Mouse (Mus musculus) layer of hippocampus, adult 18-20 months (tissue): ENCODE data around the gene Gemin7. TPM values are rescaled to one million over a fixed set of nuclear protein-coding genes. Genes with fewer than 3 reads are reported as not detected.
"Not testable (repeated sequence)": the region's sequence is repeated elsewhere in the genome, so short reads cannot be mapped to it uniquely, and the experiment has no call there.

ENCODE experiments used
- DNase-seq, 2 experiments: peaks; one replicate each; pipeline ENCODE4 v3.0.0; 2022; ENCODE audit warnings: low spot score in 2 of 2
- long read RNA-seq: library from polyadenylated mRNA; stranded (forward); transcript quantifications from one replicate; pipeline ENCODE4 v2.0.0, GENCODE M21; 2021
- total RNA-seq, 2 experiments: library from RNA; stranded (reverse); gene quantifications; 2 replicates each; pipeline ENCODE4 v1.2.3; 2021

Gene Gemin7
- 10 to 100 TPM; 44.4 to 45.6 TPM for total RNA-seq
- long read RNA-seq, transcript Gemin7-201 (2 exons, 763 nt) = major isoform, 33 of 40 reads
- long read RNA-seq, partial matches to known transcripts = 0 of 40 reads
- long read RNA-seq, other reads (novel, unspliced or antisense) = 7 of 40 reads

- no peak for DNase-seq
Observed at GRCm38 (mm10) chr7:19577141-19577852, at the start of gene Gemin7, which contains the start of gene Zfp296. TSS of gene Gemin7 (minus strand) at chr7:19577595. TSS of gene Zfp296 (plus strand) at chr7:19577287.

- no peak for DNase-seq
Observed at GRCm38 (mm10) chr7:19623433-19623832, 46.0 kb upstream of the Gemin7 start.

- DNase-seq = no peak
Observed at GRCm38 (mm10) chr7:19622241-19622640, 44.8 kb upstream of the Gemin7 start.

- peak; percentile 69 to 87 for DNase-seq
Observed at GRCm38 (mm10) chr7:19620811-19621210, 43.4 kb upstream of the Gemin7 start.

- peak; percentile 65 to 90 for DNase-seq
Observed at GRCm38 (mm10) chr7:19619004-19619801, 41.8 kb upstream of the Gemin7 start.

GRCm38 (mm10) chr7:19615036-19615577 is 37.7 kb upstream of the Gemin7 start:
- DNase-seq = no peak

GRCm38 (mm10) chr7:19610969-19611368 is 33.6 kb upstream of the Gemin7 start:
- DNase-seq = no peak

- no peak for DNase-seq
Observed at GRCm38 (mm10) chr7:19609641-19610332, 32.4 kb upstream of the Gemin7 start.

GRCm38 (mm10) chr7:19607291-19607690 is 29.9 kb upstream of the Gemin7 start:
- DNase-seq = no peak

GRCm38 (mm10) chr7:19604606-19605214 is 27.3 kb upstream of the Gemin7 start:
- not testable (repeated sequence) for DNase-seq

- DNase-seq = peak; percentile 92 to 95
Observed at GRCm38 (mm10) chr7:19603849-19604605, 26.6 kb upstream of the Gemin7 start, which contains the start of gene Clasrp. TSS of gene Clasrp (minus strand) at chr7:19604486.

GRCm38 (mm10) chr7:19603055-19603454 is 25.7 kb upstream of the Gemin7 start:
- DNase-seq = no peak

GRCm38 (mm10) chr7:19600562-19600961 is 23.2 kb upstream of the Gemin7 start:
- DNase-seq = peak; percentile 41 to 58

- no peak for DNase-seq
Observed at GRCm38 (mm10) chr7:19593061-19593730, 15.8 kb upstream of the Gemin7 start.

GRCm38 (mm10) chr7:19589917-19590316 is 12.5 kb upstream of the Gemin7 start:
- peak; percentile 76 to 87 for DNase-seq

GRCm38 (mm10) chr7:19589207-19589606 is 11.8 kb upstream of the Gemin7 start:
- DNase-seq = peak in 1 of 2 experiments; percentile 61

- DNase-seq = no peak
Observed at GRCm38 (mm10) chr7:19586269-19586668, 8.9 kb upstream of the Gemin7 start.

GRCm38 (mm10) chr7:19580634-19581033 is 3.2 kb upstream of the Gemin7 start:
- no peak for DNase-seq

- no peak for DNase-seq
Observed at GRCm38 (mm10) chr7:19579751-19580150, 2.4 kb upstream of the Gemin7 start.
